Mouse (Mus musculus) liver, embryonic 14.5 days (tissue): Measurements from ENCODE around the gene Crls1. TPM values are rescaled to one million over a fixed set of nuclear protein-coding genes. Genes with fewer than 3 reads are reported as not detected.

Experiments used
- ATAC-seq: fragments of 200-750 bp; cut with Nextera tagmentation; 2 replicates; pipeline ENCODE4 v1.8.0; 2017; ENCODE audit warnings: moderate number of reproducible peaks, mild to moderate bottlenecking, moderate library complexity; ENCODE audit not compliant: insufficient read depth
- DNase-seq, 3 experiments: peaks; one replicate each; pipeline ENCODE4 v3.0.0-alpha.2; 2012 to 2013; ENCODE audit warnings: low read depth in 3 of 3, low spot score in 3 of 3
- H3K27ac ChIP-seq: fragments of 300-500 bp; sonication (generic); 2 replicates; pipeline ENCODE4 v1.5.1; 2014; ENCODE audit warnings: moderate library complexity, mild to moderate bottlenecking, control low read depth, inconsistent platforms
- H3K27me3 ChIP-seq: fragments of 300-500 bp; sonication (generic); 2 replicates; pipeline ENCODE4 v1.6.1; 2014; ENCODE audit warnings: mild to moderate bottlenecking, low read length, moderate library complexity; ENCODE audit not compliant: control insufficient read depth, insufficient read depth
- H3K36me3 ChIP-seq: fragments of 300-500 bp; sonication (generic); replicated peaks from 2 replicates; pipeline ENCODE4 v1.6.1; 2014; ENCODE audit warnings: low read depth; ENCODE audit not compliant: control insufficient read depth, insufficient read depth
- H3K4me1 ChIP-seq, 2 experiments: fragments of 200-500 bp in 1 of 2; fragments of 300-500 bp in 1 of 2; sonication (generic) in 1 of 2; replicated peaks; 2 replicates each; pipeline ENCODE4 v1.6.1; 2012 to 2014; ENCODE audit warnings: antibody characterized with exemption in 1 of 2, inconsistent platforms in 1 of 2, low read length in 1 of 2; ENCODE audit not compliant: control insufficient read depth in 2 of 2, insufficient read depth in 2 of 2
- H3K4me2 ChIP-seq: fragments of 300-500 bp; sonication (generic); 2 replicates; pipeline ENCODE4 v1.6.1; 2014; ENCODE audit warnings: low read depth, mild to moderate bottlenecking, control low read depth, moderate library complexity
- H3K4me3 ChIP-seq, 2 experiments: fragments of 200-500 bp in 1 of 2; fragments of 300-500 bp in 1 of 2; sonication (generic) in 1 of 2; 2 replicates each; pipeline ENCODE4 v1.5.1; 2012 to 2014; ENCODE audit warnings: low read depth in 2 of 2, low read length in 2 of 2, mild to moderate bottlenecking in 2 of 2, control low read depth in 1 of 2, inconsistent platforms in 1 of 2, moderate library complexity in 1 of 2; ENCODE audit not compliant: insufficient read depth in 1 of 2
- H3K9ac ChIP-seq: fragments of 300-500 bp; sonication (generic); replicated peaks from 2 replicates; pipeline ENCODE4 v1.6.1; 2014; ENCODE audit warnings: mild to moderate bottlenecking, control low read depth, moderate library complexity
- H3K9me3 ChIP-seq: fragments of 300-500 bp; sonication (generic); 2 replicates; pipeline ENCODE4 v1.6.1; 2016; ENCODE audit warnings: low read length, mixed read lengths; ENCODE audit not compliant: control insufficient read depth
- CTCF ChIP-seq: IDR thresholded peaks from 2 replicates; pipeline ENCODE4 v1.5.1; 2016; ENCODE audit warnings: antibody characterized with exemption, low read depth, control low read depth
- EP300 ChIP-seq: IDR thresholded peaks from 2 replicates; pipeline ENCODE4 v1.6.1; 2016; ENCODE audit warnings: antibody characterized with exemption, low read depth
- WGBS: fragments of 180-500 bp; shearing (Covaris S2); extraction: QIAGEN DNeasy Blood & Tissue Kit; methylation state at CpG from one replicate; pipeline ENCODE4 v1.1.7; 2014; ENCODE audit not compliant: insufficient replicate concordance; 5-methylcytosine and 5-hydroxymethylcytosine counted together
- polyA plus RNA-seq, 2 experiments: library from polyadenylated mRNA; depleted of rRNA in 1 of 2; stranded (reverse) in 1 of 2; unstranded in 1 of 2; fragments of >200 nt; fragmentation: Nextera tagmentation in 1 of 2; extraction: Ambion mirVana in 1 of 2; gene quantifications; 2 replicates each; pipeline versions ENCODE4 v1.2.1 to v1.2.3; 2012 to 2014

Gene Crls1
- polyA plus RNA-seq, 2 experiments, result 9.0 to 10.1 TPM

- Histone ChIP-seq H3K9ac (no peak overlapping the region), H3K27ac (no peak overlapping the region), H3K4me2 (no peak overlapping the region), H3K36me3 (peaks cover 3% of the 10 kb centered on the region; the same call in 1 of the 2 replicates), H3K4me3 (no peak overlapping the region), H3K4me1 (peaks cover 0 to 2% of the 10 kb centered on the region in 2 experiments; a peak in 1 of 4 replicates), H3K27me3 (no peaks in the 10 kb centered on the region), H3K9me3 (no peaks in the 10 kb centered on the region)
- WGBS, result 63% methylated on average over 4 of the region's 4 CpGs
- ATAC-seq, result no peak
- TF ChIP-seq CTCF, result no peak
- no peak for TF ChIP-seq EP300
- DNase-seq, result no peak
Measured at GRCm38 (mm10) chr2:132870286-132870685, 23.8 kb downstream of the Crls1 start.

GRCm38 (mm10) chr2:132871663-132872062, 25.2 kb downstream of the Crls1 start:
- no peak for ATAC-seq
- H3K27ac ChIP-seq, result no peak overlapping the region
- H3K36me3 ChIP-seq, result no peaks in the 10 kb centered on the region
- H3K27me3 ChIP-seq, result no peaks in the 10 kb centered on the region
- H3K9me3 ChIP-seq, result no peaks in the 10 kb centered on the region
- H3K9ac ChIP-seq, result no peak overlapping the region
- TF ChIP-seq CTCF (no peak), EP300 (no peak)
- H3K4me1 ChIP-seq, result peaks cover 0 to 2% of the 10 kb centered on the region in 2 experiments; a peak in 1 of 4 replicates
- WGBS, result 54% methylated on average over 3 of the region's 3 CpGs
- H3K4me3 ChIP-seq, result no peak overlapping the region
- no peak overlapping the region for H3K4me2 ChIP-seq
- no peak for DNase-seq

- H3K9ac ChIP-seq, result no peak overlapping the region
- H3K9me3 ChIP-seq, result no peaks in the 10 kb centered on the region
- peaks cover 7% of the 10 kb centered on the region for H3K27me3 ChIP-seq
- H3K27ac ChIP-seq, result no peak overlapping the region
- TF ChIP-seq EP300 (no peak), CTCF (no peak)
- no peaks in the 10 kb centered on the region for H3K36me3 ChIP-seq
- WGBS, result 48% methylated on average over 10 of the region's 10 CpGs
- H3K4me2 ChIP-seq, result no peak overlapping the region
- peaks cover 0 to 2% of the 10 kb centered on the region in 2 experiments; a peak in 1 of 4 replicates for H3K4me1 ChIP-seq
- ATAC-seq (0 out of 2 replicates have a peak, but pooled peaks have one; percentile 23), DNase-seq (no peak)
- H3K4me3 ChIP-seq, result no peak overlapping the region
Measured at GRCm38 (mm10) chr2:132873657-132874326, 27.3 kb downstream of the Crls1 start.

- Histone ChIP-seq H3K9ac (no peak overlapping the region), H3K4me2 (no peak overlapping the region), H3K27me3 (peaks cover 27% of the 10 kb centered on the region), H3K4me3 (no peak overlapping the region), H3K27ac (no peak overlapping the region), H3K36me3 (no peaks in the 10 kb centered on the region), H3K4me1 (peaks cover 0 to 2% of the 10 kb centered on the region in 2 experiments; a peak in 1 of 4 replicates), H3K9me3 (no peaks in the 10 kb centered on the region)
- TF ChIP-seq EP300, result no peak
- no peak for TF ChIP-seq CTCF
- 38% methylated on average over 1 of the region's 1 CpGs for WGBS
- DNase-seq (no peak), ATAC-seq (no peak)
Measured at GRCm38 (mm10) chr2:132876991-132877390, 30.5 kb downstream of the Crls1 start.

- no peaks in the 10 kb centered on the region for H3K36me3 ChIP-seq
- no peaks in the 10 kb centered on the region for H3K9me3 ChIP-seq
- TF ChIP-seq EP300, result no peak
- TF ChIP-seq CTCF, result no peak
- WGBS, result under 1% methylated on average over 58 of the region's 58 CpGs
- no peak for DNase-seq
- peak overlapping the region; percentile 2 to 23; a peak in 3 of 4 replicates for H3K4me3 ChIP-seq
- H3K9ac ChIP-seq, result no peak overlapping the region
- peak overlapping the region; percentile 53 for H3K4me2 ChIP-seq
- H3K4me1 ChIP-seq, result no peaks in the 10 kb centered on the region
- H3K27me3 ChIP-seq, result peaks cover 27% of the 10 kb centered on the region
- H3K27ac ChIP-seq, result no peak overlapping the region
- peak; percentile 26; the same call in 1 of the 2 replicates for ATAC-seq
Measured at GRCm38 (mm10) chr2:132879261-132880044, 33.0 kb downstream of the Crls1 start.
